Mouse (Mus musculus) stomach, embryonic 14.5 days (tissue): ENCODE measurements around the gene Dlgap3. TPM values are rescaled to one million over a fixed set of nuclear protein-coding genes. Genes with fewer than 3 reads are reported as not detected.

Experiments
- ATAC-seq: fragments of 200-750 bp; cut with Nextera tagmentation; 2 replicates; pipeline ENCODE4 v1.8.0; 2017; ENCODE audit warnings: low read depth, moderate TSS enrichment; ENCODE audit not compliant: insufficient number of reproducible peaks, insufficient read depth, low FRiP score
- H3K27ac ChIP-seq: fragments of 300-500 bp; sonication (generic); 2 replicates; pipeline ENCODE4 v1.5.1; 2014; ENCODE audit warnings: mild to moderate bottlenecking, low read length, moderate library complexity, mixed read lengths
- H3K27me3 ChIP-seq: fragments of 300-500 bp; sonication (generic); 2 replicates; pipeline ENCODE4 v1.6.1; 2014; ENCODE audit warnings: low read length, control low read depth, mixed read lengths; ENCODE audit not compliant: control insufficient read depth, insufficient read depth
- H3K36me3 ChIP-seq: fragments of 300-500 bp; sonication (generic); 2 replicates; pipeline ENCODE4 v1.6.1; 2014; ENCODE audit warnings: mild to moderate bottlenecking, control low read depth, low read length, moderate library complexity, mixed read lengths; ENCODE audit not compliant: control insufficient read depth, insufficient read depth
- H3K4me1 ChIP-seq: fragments of 300-500 bp; sonication (generic); 2 replicates; pipeline ENCODE4 v1.6.1; 2014; ENCODE audit warnings: low read length, control low read depth, mixed read lengths; ENCODE audit not compliant: control insufficient read depth, insufficient read depth
- H3K4me2 ChIP-seq: fragments of 300-500 bp; sonication (generic); replicated peaks from 2 replicates; pipeline ENCODE4 v1.6.1; 2014; ENCODE audit warnings: low read depth, low read length, control low read depth
- H3K4me3 ChIP-seq: fragments of 300-500 bp; sonication (generic); 2 replicates; pipeline ENCODE4 v1.5.1; 2014; ENCODE audit warnings: low read depth, low read length, control low read depth
- H3K9ac ChIP-seq: fragments of 300-500 bp; sonication (generic); replicated peaks from 2 replicates; pipeline ENCODE4 v1.6.1; 2014; ENCODE audit warnings: low read depth, mild to moderate bottlenecking, control low read depth, low read length, moderate library complexity, mixed read lengths
- H3K9me3 ChIP-seq: fragments of 300-500 bp; sonication (generic); 2 replicates; pipeline ENCODE4 v1.6.1; 2016; ENCODE audit warnings: low read depth, low read length, control low read depth; ENCODE audit not compliant: control insufficient read depth
- WGBS: fragments of 180-500 bp; shearing (Covaris S2); extraction: QIAGEN DNeasy Blood & Tissue Kit; methylation state at CpG from one replicate; pipeline ENCODE4 v1.1.7; 2014; 5-methylcytosine and 5-hydroxymethylcytosine counted together
- polyA plus RNA-seq: library from polyadenylated mRNA; unstranded; fragments of >200 nt; fragmentation: Nextera tagmentation; extraction: Ambion mirVana; gene quantifications from 2 replicates; pipeline ENCODE4 v1.2.1, GENCODE M21; 2014

Dlgap3 gene
- polyA plus RNA-seq, 1 experiment from 2014 or later, result 1.5 TPM

- ATAC-seq, result no peak
- Histone ChIP-seq H3K9ac (no peak overlapping the region), H3K9me3 (no peaks in the 10 kb centered on the region), H3K27me3 (peaks cover 11% of the 10 kb centered on the region; the same call in 1 of the 2 replicates), H3K4me3 (no peak overlapping the region), H3K36me3 (no peaks in the 10 kb centered on the region), H3K4me1 (no peaks in the 10 kb centered on the region), H3K4me2 (no peak overlapping the region), H3K27ac (no peak overlapping the region)
- 45% methylated on average over 11 of the region's 11 CpGs for WGBS
These were observed 46.1 kb downstream of the Dlgap3 start for GRCm38 (mm10) chr4:127215103-127215502.

DNA sequence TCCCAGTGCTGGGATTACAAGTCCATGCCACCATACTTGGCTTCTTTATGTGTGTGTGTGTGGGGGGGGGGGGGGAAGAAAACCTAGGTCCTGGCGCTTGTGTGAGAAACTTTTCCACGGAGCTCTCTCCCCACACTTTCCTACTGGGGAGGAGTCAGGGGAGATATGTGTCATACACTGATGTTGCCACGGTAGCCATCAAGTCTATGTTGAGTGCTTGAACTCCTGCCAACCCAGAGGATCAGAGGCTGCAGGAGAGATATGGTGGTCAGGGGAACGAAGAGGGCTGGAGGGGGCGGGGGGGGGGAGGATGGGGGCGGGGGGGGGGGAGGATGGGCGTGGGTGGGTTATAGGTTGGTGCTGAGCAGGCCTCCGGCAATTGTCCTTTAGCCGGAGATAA, 46.8 kb downstream of the Dlgap3 start:
- Histone ChIP-seq H3K4me2 (no peak overlapping the region), H3K27me3 (peaks cover 11% of the 10 kb centered on the region; the same call in 1 of the 2 replicates)

DNA sequence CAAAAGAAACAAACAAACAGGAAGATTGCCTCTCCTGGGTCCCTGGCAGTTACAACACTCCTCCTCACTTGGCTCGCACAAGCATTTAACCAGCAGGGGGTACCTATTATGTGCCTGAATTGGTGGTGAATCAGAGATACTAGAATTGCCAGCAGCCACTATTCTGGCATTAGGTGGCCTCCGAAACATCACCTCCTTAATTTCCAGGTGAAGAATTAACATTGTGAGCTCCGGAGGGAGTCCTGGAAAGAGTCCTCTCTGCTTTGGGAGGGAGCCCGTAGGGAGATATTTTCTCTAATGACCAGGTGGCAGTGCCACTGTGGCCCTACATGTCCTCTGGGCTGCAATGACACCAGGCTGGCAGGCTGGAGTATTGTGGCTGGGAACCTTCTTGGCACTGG, 47.2 kb downstream of the Dlgap3 start:
- no peaks in the 10 kb centered on the region for H3K9me3 ChIP-seq
- H3K36me3 ChIP-seq, result no peaks in the 10 kb centered on the region
- no peaks in the 10 kb centered on the region for H3K4me1 ChIP-seq
- no peak overlapping the region for H3K4me3 ChIP-seq
- H3K27me3 ChIP-seq, result peaks cover 11% of the 10 kb centered on the region; the same call in 1 of the 2 replicates
- H3K27ac ChIP-seq, result no peak overlapping the region
- ATAC-seq, result no peak
- 76% methylated on average over 4 of the region's 4 CpGs for WGBS
- H3K9ac ChIP-seq, result no peak overlapping the region
- no peak overlapping the region for H3K4me2 ChIP-seq

More for the DNA sequence above, 46.8 kb downstream of the Dlgap3 start:
- no peaks in the 10 kb centered on the region for H3K4me1 ChIP-seq
- WGBS, result 68% methylated on average over 5 of the region's 9 CpGs
- H3K4me3 ChIP-seq, result no peak overlapping the region
- no peaks in the 10 kb centered on the region for H3K36me3 ChIP-seq
- no peak overlapping the region for H3K9ac ChIP-seq
- no peaks in the 10 kb centered on the region for H3K9me3 ChIP-seq
- no peak overlapping the region for H3K27ac ChIP-seq
- ATAC-seq, result no peak

- Histone ChIP-seq H3K9me3 (no peaks in the 10 kb centered on the region), H3K4me2 (no peak overlapping the region), H3K4me1 (no peaks in the 10 kb centered on the region), H3K4me3 (no peak overlapping the region), H3K27ac (no peak overlapping the region), H3K36me3 (no peaks in the 10 kb centered on the region), H3K9ac (no peak overlapping the region), H3K27me3 (peaks cover 11% of the 10 kb centered on the region; the same call in 1 of the 2 replicates)
- ATAC-seq, result no peak
- 78% methylated on average over 11 of the region's 11 CpGs for WGBS
These were observed 48.0 kb downstream of the Dlgap3 start for GRCm38 (mm10) chr4:127217048-127217447.

DNA sequence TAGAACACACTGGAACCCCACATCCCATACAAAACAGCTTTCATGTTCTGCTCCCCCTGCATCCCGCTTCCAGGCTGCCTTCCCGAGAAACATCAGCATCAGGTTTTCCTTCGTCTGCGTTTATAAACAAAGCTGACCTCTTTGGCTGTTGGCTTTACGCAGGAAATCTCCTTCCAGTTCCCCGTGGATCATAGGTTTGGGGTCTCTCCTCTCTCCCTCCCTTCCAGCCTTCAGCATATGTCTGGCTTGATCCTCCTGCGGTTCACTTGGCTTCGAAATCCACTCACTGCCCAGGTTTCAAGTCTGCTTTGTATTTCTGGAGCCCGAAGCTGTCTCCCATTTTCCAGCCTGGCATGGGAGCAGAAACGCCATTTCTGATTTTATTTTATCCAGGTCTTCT, 54.3 kb downstream of the Dlgap3 start:
- 26% methylated on average over 10 of the region's 10 CpGs for WGBS
- no peaks in the 10 kb centered on the region for H3K9me3 ChIP-seq
- no peak overlapping the region for H3K9ac ChIP-seq
- ATAC-seq, result no peak
- no peaks in the 10 kb centered on the region for H3K36me3 ChIP-seq
- no peaks in the 10 kb centered on the region for H3K4me1 ChIP-seq
- H3K4me2 ChIP-seq, result no peak overlapping the region
- H3K27ac ChIP-seq, result no peak overlapping the region
- H3K4me3 ChIP-seq, result no peak overlapping the region
- 0 out of 2 replicates have a peak, but pooled peaks cover 15% of the 10 kb centered on the region for H3K27me3 ChIP-seq

DNA sequence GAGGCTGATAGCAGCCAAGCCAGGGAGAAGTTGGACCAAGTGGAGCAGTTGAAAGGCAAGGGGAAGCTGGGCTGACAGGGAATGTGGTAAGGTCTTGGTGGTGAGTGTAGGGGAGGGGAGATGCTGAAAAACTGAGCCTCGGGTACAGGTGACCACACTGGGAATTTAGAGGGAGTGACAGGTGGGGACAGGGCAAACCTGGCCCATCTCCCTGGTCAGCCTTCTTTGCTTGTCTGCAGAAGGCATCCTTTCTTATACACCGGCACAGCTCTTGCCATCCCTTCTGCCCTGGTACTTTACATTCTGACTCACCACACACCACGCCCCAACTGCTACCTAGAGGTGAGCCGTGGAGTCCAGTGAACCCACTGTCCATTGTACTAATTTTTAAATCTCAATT, 54.8 kb downstream of the Dlgap3 start:
- no peak overlapping the region for H3K9ac ChIP-seq
- no peaks in the 10 kb centered on the region for H3K9me3 ChIP-seq
- no peaks in the 10 kb centered on the region for H3K4me1 ChIP-seq
- 62% methylated on average over 4 of the region's 4 CpGs for WGBS
- H3K36me3 ChIP-seq, result no peaks in the 10 kb centered on the region
- ATAC-seq, result no peak
- H3K4me2 ChIP-seq, result no peak overlapping the region
- H3K27ac ChIP-seq, result no peak overlapping the region
- 0 out of 2 replicates have a peak, but pooled peaks cover 15% of the 10 kb centered on the region for H3K27me3 ChIP-seq
- no peak overlapping the region for H3K4me3 ChIP-seq

- no peak overlapping the region for H3K27ac ChIP-seq
- no peaks in the 10 kb centered on the region for H3K4me1 ChIP-seq
- 20% methylated on average over 19 of the region's 19 CpGs for WGBS
- H3K4me2 ChIP-seq, result no peak overlapping the region
- H3K27me3 ChIP-seq, result 0 out of 2 replicates have a peak, but pooled peaks cover 15% of the 10 kb centered on the region
- H3K9me3 ChIP-seq, result no peaks in the 10 kb centered on the region
- no peak overlapping the region for H3K4me3 ChIP-seq
- H3K9ac ChIP-seq, result no peak overlapping the region
- ATAC-seq, result no peak
- H3K36me3 ChIP-seq, result no peaks in the 10 kb centered on the region
These were observed 55.6 kb downstream of the Dlgap3 start for GRCm38 (mm10) chr4:127224444-127225100.

DNA sequence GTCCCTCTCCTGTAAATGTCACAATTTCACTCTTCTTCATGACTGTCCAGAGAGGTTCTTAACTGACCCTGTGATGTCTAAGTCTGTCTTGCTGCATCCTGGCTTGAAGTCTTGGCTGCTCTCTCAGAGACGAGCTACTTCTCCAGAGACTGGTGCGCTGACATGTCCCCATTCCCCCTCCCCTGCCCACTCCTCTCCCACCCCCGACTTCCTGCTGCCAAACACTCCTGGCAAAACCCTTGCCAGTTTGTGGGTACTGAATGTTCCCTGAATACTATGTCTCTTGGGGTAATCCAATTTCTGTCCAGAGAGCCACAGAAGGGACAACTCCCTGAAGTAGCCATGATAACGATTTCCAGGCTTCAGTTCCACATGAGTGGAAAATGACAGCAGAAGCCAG, 57.1 kb downstream of the Dlgap3 start:
- Histone ChIP-seq H3K27me3 (0 out of 2 replicates have a peak, but pooled peaks cover 15% of the 10 kb centered on the region), H3K4me2 (no peak overlapping the region), H3K9me3 (no peaks in the 10 kb centered on the region), H3K4me3 (no peak overlapping the region), H3K27ac (no peak overlapping the region), H3K4me1 (no peaks in the 10 kb centered on the region), H3K9ac (no peak overlapping the region), H3K36me3 (no peaks in the 10 kb centered on the region)
- WGBS, result 63% methylated on average over 4 of the region's 4 CpGs
- no peak for ATAC-seq
